Mouse (Mus musculus) stomach, postnatal 0 days (tissue): ENCODE data around the gene Thap4. TPM values are rescaled to one million over a fixed set of nuclear protein-coding genes. Genes with fewer than 3 reads are reported as not detected.

Source experiments
- ATAC-seq: fragments of 200-750 bp; cut with Nextera tagmentation; 2 replicates; pipeline ENCODE4 v1.8.0; 2017; ENCODE audit not compliant: low FRiP score, low TSS enrichment
- DNase-seq: peaks from one replicate; pipeline ENCODE4 v3.0.0-alpha.2; 2016; ENCODE audit warnings: low spot score
- H3K27ac ChIP-seq: fragments of 300-500 bp; sonication (generic); replicated peaks from 2 replicates; pipeline ENCODE4 v1.5.1; 2014; ENCODE audit warnings: mild to moderate bottlenecking, control low read depth
- H3K27me3 ChIP-seq: fragments of 300-500 bp; sonication (generic); 2 replicates; pipeline ENCODE4 v1.6.1; 2014; ENCODE audit warnings: low read length; ENCODE audit not compliant: control insufficient read depth, insufficient read depth
- H3K36me3 ChIP-seq: fragments of 300-500 bp; sonication (generic); 2 replicates; pipeline ENCODE4 v1.6.1; 2014; ENCODE audit warnings: low read length, mixed read lengths; ENCODE audit not compliant: control insufficient read depth, insufficient read depth
- H3K4me1 ChIP-seq: fragments of 300-500 bp; sonication (generic); replicated peaks from 2 replicates; pipeline ENCODE4 v1.6.1; 2014; ENCODE audit warnings: antibody characterized with exemption; ENCODE audit not compliant: control insufficient read depth, insufficient read depth
- H3K4me2 ChIP-seq: fragments of 300-500 bp; sonication (generic); replicated peaks from 2 replicates; pipeline ENCODE4 v1.6.1; 2014; ENCODE audit warnings: low read depth, mild to moderate bottlenecking, control low read depth, moderate library complexity
- H3K4me3 ChIP-seq: fragments of 300-500 bp; sonication (generic); 2 replicates; pipeline ENCODE4 v1.5.1; 2014; ENCODE audit warnings: low read depth, low read length, control low read depth
- H3K9ac ChIP-seq: fragments of 300-500 bp; sonication (generic); 2 replicates; pipeline ENCODE4 v1.6.1; 2014; ENCODE audit warnings: mild to moderate bottlenecking, low read length, control low read depth, mixed read lengths
- H3K9me3 ChIP-seq: fragments of 300-500 bp; sonication (generic); 2 replicates; pipeline ENCODE4 v1.6.1; 2016; ENCODE audit warnings: low read length; ENCODE audit not compliant: control insufficient read depth
- CTCF ChIP-seq: IDR thresholded peaks from 2 replicates; pipeline ENCODE4 v1.5.1; 2016; ENCODE audit warnings: antibody characterized with exemption, low read depth, mild to moderate bottlenecking, moderate library complexity
- EP300 ChIP-seq: optimal IDR thresholded peaks from 2 replicates; pipeline ENCODE3; 2016; ENCODE audit warnings: antibody characterized with exemption
- WGBS: fragments of 180-500 bp; shearing (Covaris S2); extraction: QIAGEN DNeasy Blood & Tissue Kit; methylation state at CpG from one replicate; pipeline ENCODE4 v1.1.7; 2014; 5-methylcytosine and 5-hydroxymethylcytosine counted together
- polyA plus RNA-seq: library from polyadenylated mRNA; unstranded; fragments of >200 nt; fragmentation: Nextera tagmentation; extraction: Ambion mirVana; gene quantifications from 2 replicates; pipeline ENCODE4 v1.2.1, GENCODE M21; 2015

Thap4 gene
- polyA plus RNA-seq, 1 experiment from 2014 or later, result 47.8 TPM

DNA sequence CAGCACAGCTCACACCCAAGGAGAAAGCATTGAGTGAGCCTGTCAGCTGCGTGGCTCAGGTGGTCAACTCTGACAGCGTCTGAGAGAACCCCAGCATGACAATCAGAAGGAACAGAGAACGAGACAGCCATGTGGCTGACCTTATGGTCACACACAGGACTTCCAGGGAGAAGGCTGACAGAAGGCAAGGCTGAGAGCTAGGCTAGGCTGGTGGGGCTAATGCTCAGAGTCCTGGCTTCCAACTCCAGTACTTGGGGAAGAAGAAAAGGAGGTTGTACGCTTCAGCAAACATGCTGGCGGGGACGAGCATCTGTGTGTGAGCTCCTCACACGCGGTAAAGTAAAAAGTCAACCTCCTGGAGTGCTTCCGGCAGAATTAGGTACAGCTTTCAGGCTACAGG lies 50.3 kb downstream of the Thap4 start:
- H3K36me3 ChIP-seq, result peaks cover 2% of the 10 kb centered on the region; the same call in 1 of the 2 replicates
- 79% methylated on average over 9 of the region's 9 CpGs for WGBS

DNA sequence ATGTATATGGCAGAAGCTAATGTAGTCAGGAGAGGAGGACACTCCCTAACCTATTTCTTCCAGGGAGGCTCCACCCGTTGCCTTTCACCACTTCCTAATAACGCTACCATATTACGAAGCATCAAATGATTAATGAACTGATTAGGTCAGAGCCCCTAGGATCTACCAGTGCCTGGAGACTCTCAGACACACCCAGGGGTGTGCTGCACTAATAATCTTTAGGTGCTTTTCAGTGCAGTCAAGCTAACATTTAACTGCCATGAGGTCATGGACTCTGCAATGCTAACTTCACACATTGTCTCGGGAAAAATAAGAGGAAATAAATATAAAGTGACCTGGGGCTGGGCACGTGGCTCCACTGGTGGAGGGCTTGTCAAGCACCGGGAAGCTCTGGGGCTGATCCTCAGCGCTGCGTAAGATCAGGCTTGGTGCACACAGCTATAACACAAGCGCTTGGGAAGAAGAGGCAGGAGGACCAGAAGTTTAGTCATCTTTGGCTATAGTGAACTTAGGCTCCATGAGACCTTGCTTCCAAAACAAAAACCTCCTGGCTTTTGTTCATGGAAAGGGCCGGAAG lies 51.1 kb downstream of the Thap4 start:
- Histone ChIP-seq H3K4me3 (no peak overlapping the region), H3K36me3 (peaks cover 2% of the 10 kb centered on the region; the same call in 1 of the 2 replicates), H3K27ac (peak overlapping the region; percentile 56), H3K4me1 (no peaks in the 10 kb centered on the region), H3K27me3 (no peaks in the 10 kb centered on the region), H3K9me3 (no peaks in the 10 kb centered on the region), H3K9ac (no peak overlapping the region), H3K4me2 (no peak overlapping the region)
- peak; percentile 89 for ATAC-seq
- TF ChIP-seq CTCF (no peak), EP300 (no peak)
- WGBS, result 64% methylated on average over 10 of the region's 10 CpGs
- DNase-seq, result no peak

More for the DNA sequence above, 50.3 kb downstream of the Thap4 start:
- H3K4me3 ChIP-seq, result no peak overlapping the region
- DNase-seq (no peak), ATAC-seq (no peak)
- no peak overlapping the region for H3K9ac ChIP-seq
- H3K4me2 ChIP-seq, result no peak overlapping the region
- no peak for TF ChIP-seq CTCF
- no peak for TF ChIP-seq EP300
- H3K4me1 ChIP-seq, result no peaks in the 10 kb centered on the region
- H3K27me3 ChIP-seq, result no peaks in the 10 kb centered on the region
- H3K27ac ChIP-seq, result peak overlapping the region; percentile 56
- H3K9me3 ChIP-seq, result no peaks in the 10 kb centered on the region

DNA sequence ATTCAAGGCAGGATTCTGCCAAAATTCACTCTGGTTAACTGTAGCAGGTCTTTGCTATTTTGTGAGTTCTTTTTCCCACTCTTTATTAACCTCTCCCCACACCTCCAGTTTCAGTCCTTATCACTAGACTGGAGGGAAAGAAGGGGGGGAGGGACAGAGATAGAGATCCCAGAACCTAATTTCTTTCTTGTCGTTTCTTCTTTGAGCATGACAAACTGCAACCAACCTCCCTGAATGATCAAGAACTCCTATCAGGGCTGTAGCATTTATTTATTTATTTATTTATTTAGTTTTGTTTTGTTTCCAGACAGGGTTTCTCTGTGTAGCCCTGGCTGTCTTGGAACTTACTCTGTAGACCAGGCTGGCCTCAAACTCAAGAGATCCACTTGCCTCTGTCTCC lies 52.6 kb downstream of the Thap4 start:
- no peak overlapping the region for H3K27ac ChIP-seq
- DNase-seq (no peak), ATAC-seq (no peak)
- H3K4me3 ChIP-seq, result no peak overlapping the region
- peaks cover 2% of the 10 kb centered on the region; the same call in 1 of the 2 replicates for H3K36me3 ChIP-seq
- H3K9ac ChIP-seq, result no peak overlapping the region
- H3K9me3 ChIP-seq, result no peaks in the 10 kb centered on the region
- TF ChIP-seq CTCF, result no peak
- TF ChIP-seq EP300, result no peak
- H3K27me3 ChIP-seq, result no peaks in the 10 kb centered on the region
- no peaks in the 10 kb centered on the region for H3K4me1 ChIP-seq
- WGBS, result 68% methylated on average over 1 of the region's 1 CpGs
- H3K4me2 ChIP-seq, result no peak overlapping the region

DNA sequence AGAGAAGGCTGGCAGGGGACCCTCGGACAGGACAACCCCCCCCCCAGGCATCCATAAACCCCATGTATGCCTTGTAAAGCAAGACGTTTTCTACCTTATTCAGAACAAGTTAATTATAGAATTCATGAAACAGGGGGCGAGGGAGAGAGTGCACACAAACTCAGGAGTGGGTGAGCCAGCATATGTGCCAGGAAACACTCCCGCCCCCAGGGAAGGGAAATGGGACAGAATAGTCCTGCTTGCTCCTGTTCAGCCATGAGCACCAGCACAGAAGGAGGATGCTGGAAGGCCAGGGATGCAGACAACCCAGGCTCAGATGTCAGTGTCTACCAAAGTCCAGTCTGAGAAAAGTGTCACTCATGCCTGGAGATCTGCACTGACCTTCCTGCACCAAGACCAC lies 55.5 kb downstream of the Thap4 start:
- Histone ChIP-seq H3K36me3 (peaks cover 1% of the 10 kb centered on the region; the same call in 1 of the 2 replicates), H3K27me3 (no peaks in the 10 kb centered on the region), H3K9ac (no peak overlapping the region), H3K9me3 (no peaks in the 10 kb centered on the region), H3K4me2 (no peak overlapping the region), H3K27ac (no peak overlapping the region), H3K4me3 (no peak overlapping the region), H3K4me1 (no peaks in the 10 kb centered on the region)
- ATAC-seq (no peak), DNase-seq (no peak)
- TF ChIP-seq CTCF (no peak), EP300 (no peak)
- 76% methylated on average over 4 of the region's 4 CpGs for WGBS

DNA sequence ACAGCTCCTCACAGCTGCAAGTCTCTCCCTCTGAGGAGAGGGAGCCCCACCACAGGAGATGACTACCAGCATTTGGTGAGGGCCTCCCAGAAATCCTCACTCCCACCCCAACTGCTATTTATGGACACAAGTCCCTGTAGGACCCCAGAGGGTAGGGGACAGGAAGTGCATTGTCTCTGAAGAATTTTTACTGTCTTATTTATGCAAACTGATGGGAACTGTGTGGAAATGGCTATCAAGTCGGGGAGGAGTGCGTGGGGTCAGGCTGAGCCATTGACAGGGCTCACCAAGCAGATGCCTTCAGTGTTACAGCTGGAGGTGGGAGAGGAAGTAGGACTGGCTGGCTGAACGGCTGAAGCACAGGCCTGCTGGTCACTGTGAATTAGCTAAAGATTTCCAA lies 57.3 kb downstream of the Thap4 start:
- no peak overlapping the region for H3K9ac ChIP-seq
- no peak for DNase-seq
- ATAC-seq, result no peak
- no peaks in the 10 kb centered on the region; the same call in 1 of the 2 replicates for H3K36me3 ChIP-seq
- no peaks in the 10 kb centered on the region for H3K27me3 ChIP-seq
- no peak overlapping the region for H3K4me3 ChIP-seq
- 32% methylated on average over 3 of the region's 3 CpGs for WGBS
- no peak overlapping the region for H3K27ac ChIP-seq
- no peak for TF ChIP-seq EP300
- no peak for TF ChIP-seq CTCF
- no peaks in the 10 kb centered on the region for H3K4me1 ChIP-seq
- H3K9me3 ChIP-seq, result no peaks in the 10 kb centered on the region
- no peak overlapping the region for H3K4me2 ChIP-seq

DNA sequence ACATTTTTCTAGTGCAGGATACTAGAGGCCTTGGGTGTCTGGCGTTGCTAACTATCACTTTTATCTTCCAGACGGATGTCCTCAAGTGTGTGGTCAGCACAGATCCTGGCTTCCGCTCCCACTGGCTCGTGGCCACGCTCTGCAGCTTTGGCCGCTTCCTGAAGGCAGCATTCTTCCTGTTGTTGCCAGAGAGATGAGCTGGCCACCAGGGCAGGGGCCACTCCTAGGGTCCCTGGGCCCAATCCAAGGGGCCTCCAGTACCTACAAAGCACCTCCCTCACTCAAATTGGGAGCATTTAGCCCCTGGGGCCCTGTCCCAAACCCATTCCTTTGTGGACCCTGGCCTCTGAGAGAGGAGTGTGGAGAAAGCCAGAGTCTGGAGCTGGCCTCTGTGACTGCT lies 59.7 kb downstream of the Thap4 start:
- no peaks in the 10 kb centered on the region for H3K27me3 ChIP-seq
- no peak overlapping the region for H3K4me3 ChIP-seq
- H3K9me3 ChIP-seq, result no peaks in the 10 kb centered on the region
- H3K36me3 ChIP-seq, result no peaks in the 10 kb centered on the region; the same call in none of the 2 replicates
- no peak for DNase-seq
- no peak overlapping the region for H3K4me2 ChIP-seq
- TF ChIP-seq CTCF, result no peak
- TF ChIP-seq EP300, result no peak
- H3K4me1 ChIP-seq, result no peaks in the 10 kb centered on the region
- H3K9ac ChIP-seq, result no peak overlapping the region
- 58% methylated on average over 6 of the region's 6 CpGs for WGBS
- ATAC-seq, result no peak; the same call in 1 of the 2 replicates
- peak overlapping the region; percentile 35; the same call in 1 of the 2 replicates for H3K27ac ChIP-seq
